Mouse (Mus musculus) hindbrain, embryonic 14.5 days (tissue): ENCODE measurements at regions not wholly inside any gene's neighbourhood (a gene's known extent, or its start where the extent isn't known, plus 50 kb on each side); places are given as distances from the start of the nearest gene placed in this dataset.

ENCODE experiments used
- ATAC-seq: fragments of 200-750 bp; cut with Nextera tagmentation; 2 replicates; pipeline ENCODE4 v1.8.0; 2017; ENCODE audit warnings: moderate number of reproducible peaks, mild to moderate bottlenecking, moderate TSS enrichment, moderate library complexity; ENCODE audit not compliant: low FRiP score
- DNase-seq: peaks from one replicate; pipeline ENCODE4 v3.0.0-alpha.2; 2015; ENCODE audit warnings: low spot score
- H3K27ac ChIP-seq: fragments of 300-500 bp; sonication (generic); 2 replicates; pipeline ENCODE4 v1.5.1; 2014; ENCODE audit warnings: mild to moderate bottlenecking, moderate library complexity
- H3K27me3 ChIP-seq: fragments of 300-500 bp; sonication (generic); 2 replicates; pipeline ENCODE4 v1.6.1; 2014; ENCODE audit warnings: mild to moderate bottlenecking, low read length, mixed read lengths; ENCODE audit not compliant: control insufficient read depth, insufficient read depth
- H3K36me3 ChIP-seq: fragments of 300-500 bp; sonication (generic); replicated peaks from 2 replicates; pipeline ENCODE4 v1.6.1; 2014; ENCODE audit not compliant: control insufficient read depth, insufficient read depth
- H3K4me1 ChIP-seq: fragments of 300-500 bp; sonication (generic); replicated peaks from 2 replicates; pipeline ENCODE4 v1.6.1; 2014; ENCODE audit warnings: antibody characterized with exemption, low read length, mixed read lengths; ENCODE audit not compliant: control insufficient read depth, insufficient read depth
- H3K4me2 ChIP-seq: fragments of 300-500 bp; sonication (generic); replicated peaks from 2 replicates; pipeline ENCODE4 v1.6.1; 2014; ENCODE audit warnings: mild to moderate bottlenecking, moderate library complexity
- H3K4me3 ChIP-seq: fragments of 300-500 bp; sonication (generic); replicated peaks from 2 replicates; pipeline ENCODE4 v1.5.1; 2014; ENCODE audit warnings: mild to moderate bottlenecking, low read length
- H3K9ac ChIP-seq: fragments of 300-500 bp; sonication (generic); 2 replicates; pipeline ENCODE4 v1.6.1; 2014
- H3K9me3 ChIP-seq: fragments of 300-500 bp; sonication (generic); 2 replicates; pipeline ENCODE4 v1.6.1; 2016; ENCODE audit warnings: low read length; ENCODE audit not compliant: control insufficient read depth
- WGBS: fragments of 180-500 bp; shearing (Covaris S2); extraction: QIAGEN DNeasy Blood & Tissue Kit; methylation state at CpG from one replicate; pipeline ENCODE4 v1.1.7; 2014; 5-methylcytosine and 5-hydroxymethylcytosine counted together

DNA sequence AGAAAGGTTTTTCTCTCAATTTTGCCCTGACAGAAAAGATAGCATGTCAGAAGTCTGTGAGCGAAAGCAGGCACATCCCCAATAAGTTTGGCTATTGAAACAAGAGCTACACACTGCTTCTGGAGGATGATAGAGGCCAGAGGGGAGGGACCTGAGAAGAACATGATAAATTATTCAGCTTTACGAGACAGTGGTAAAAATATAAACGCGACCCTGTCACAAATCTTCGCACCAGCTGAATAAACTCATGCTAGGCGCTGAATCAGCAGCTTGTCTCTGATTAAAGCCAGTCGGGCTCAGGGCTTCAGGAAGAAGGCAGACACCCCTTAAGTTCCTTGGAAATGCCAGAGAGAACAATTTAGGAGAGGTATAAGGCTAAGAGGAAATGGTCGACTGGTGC lies 422.7 kb upstream of the Tnp1 start:
- Histone ChIP-seq H3K9ac (no peak overlapping the region), H3K36me3 (no peaks in the 10 kb centered on the region), H3K4me2 (no peak overlapping the region), H3K27me3 (no peaks in the 10 kb centered on the region), H3K4me1 (0 out of 2 replicates have a peak, but pooled peaks cover 4% of the 10 kb centered on the region), H3K9me3 (no peaks in the 10 kb centered on the region), H3K4me3 (no peak overlapping the region), H3K27ac (no peak overlapping the region)
- no peak for ATAC-seq
- no peak for DNase-seq
- 68% methylated on average over 8 of the region's 8 CpGs for WGBS

DNA sequence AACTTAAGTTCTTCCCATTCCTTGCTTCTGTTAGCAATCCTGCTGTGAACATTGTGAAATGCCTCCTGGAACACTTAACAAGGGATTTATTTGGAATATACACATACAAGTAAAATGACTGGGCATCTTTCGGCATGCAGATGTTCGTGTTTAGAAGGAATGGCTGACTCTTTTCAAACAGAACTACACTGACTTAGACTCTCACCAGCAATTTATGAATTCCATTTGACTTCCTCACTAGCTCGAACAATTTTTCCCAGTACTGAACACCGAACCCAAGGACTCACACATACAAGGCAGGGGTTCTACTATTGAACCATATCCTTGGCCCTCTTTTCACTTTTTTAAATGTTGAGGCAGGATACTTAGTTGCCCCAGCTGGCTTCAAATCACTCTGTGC lies 412.4 kb upstream of the Tnp1 start:
- no peak overlapping the region for H3K27ac ChIP-seq
- WGBS, result 91% methylated on average over 4 of the region's 4 CpGs

DNA sequence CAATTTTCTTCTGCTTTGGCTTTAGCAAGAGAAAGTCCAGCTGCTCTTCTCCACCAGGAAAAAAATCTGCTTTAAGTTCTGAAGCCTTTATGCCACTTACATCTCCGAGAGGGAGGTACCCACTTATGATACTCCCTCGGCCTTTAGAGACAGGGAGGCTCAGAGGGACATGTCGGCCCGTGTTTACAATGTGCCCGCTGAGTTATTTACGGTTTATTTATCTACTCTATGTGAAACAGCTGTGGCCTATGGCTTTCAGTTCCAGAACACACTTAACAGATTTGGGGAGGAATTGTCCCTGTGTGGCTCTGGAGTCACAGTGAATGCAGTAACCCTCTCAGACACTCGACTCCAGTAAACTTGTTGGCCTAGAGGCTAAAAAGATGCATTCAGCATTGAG lies 409.3 kb upstream of the Tnp1 start:
- Histone ChIP-seq H3K27me3 (no peaks in the 10 kb centered on the region), H3K36me3 (no peaks in the 10 kb centered on the region), H3K27ac (no peak overlapping the region), H3K4me2 (no peak overlapping the region), H3K4me1 (no peaks in the 10 kb centered on the region), H3K4me3 (no peak overlapping the region), H3K9me3 (no peaks in the 10 kb centered on the region), H3K9ac (no peak overlapping the region)
- 76% methylated on average over 7 of the region's 7 CpGs for WGBS
- ATAC-seq (no peak), DNase-seq (no peak)

More for the DNA sequence above, 412.4 kb upstream of the Tnp1 start:
- H3K36me3 ChIP-seq, result no peaks in the 10 kb centered on the region
- H3K4me3 ChIP-seq, result no peak overlapping the region
- no peaks in the 10 kb centered on the region for H3K4me1 ChIP-seq
- no peak for ATAC-seq
- no peak overlapping the region for H3K4me2 ChIP-seq
- H3K9ac ChIP-seq, result no peak overlapping the region
- DNase-seq, result no peak
- H3K27me3 ChIP-seq, result no peaks in the 10 kb centered on the region
- no peaks in the 10 kb centered on the region for H3K9me3 ChIP-seq

DNA sequence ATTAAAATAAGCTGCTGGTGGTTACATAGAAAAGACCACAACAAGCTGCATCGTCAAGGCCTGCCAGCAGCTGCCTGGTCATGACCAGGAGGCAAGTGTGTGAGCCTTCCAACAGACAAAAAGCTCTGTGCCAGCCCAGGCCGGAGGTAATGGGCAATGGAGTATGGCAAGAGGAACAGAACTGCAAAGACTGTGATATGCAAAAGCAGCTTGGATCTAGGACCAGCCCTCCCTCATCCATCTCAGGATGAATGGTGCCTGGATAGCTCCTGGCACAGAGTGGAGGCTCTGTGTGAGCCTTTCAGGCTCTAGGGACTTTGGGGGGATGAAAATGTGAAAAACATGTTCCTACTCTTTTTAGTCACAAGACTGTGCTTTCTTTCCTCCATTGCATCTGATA lies 402.5 kb upstream of the Tnp1 start:
- Histone ChIP-seq H3K4me1 (no peaks in the 10 kb centered on the region), H3K27me3 (no peaks in the 10 kb centered on the region), H3K36me3 (no peaks in the 10 kb centered on the region), H3K4me2 (no peak overlapping the region), H3K9ac (no peak overlapping the region), H3K27ac (no peak overlapping the region), H3K9me3 (no peaks in the 10 kb centered on the region), H3K4me3 (no peak overlapping the region)
- 68% methylated on average over 2 of the region's 2 CpGs for WGBS
- DNase-seq (no peak), ATAC-seq (no peak)

DNA sequence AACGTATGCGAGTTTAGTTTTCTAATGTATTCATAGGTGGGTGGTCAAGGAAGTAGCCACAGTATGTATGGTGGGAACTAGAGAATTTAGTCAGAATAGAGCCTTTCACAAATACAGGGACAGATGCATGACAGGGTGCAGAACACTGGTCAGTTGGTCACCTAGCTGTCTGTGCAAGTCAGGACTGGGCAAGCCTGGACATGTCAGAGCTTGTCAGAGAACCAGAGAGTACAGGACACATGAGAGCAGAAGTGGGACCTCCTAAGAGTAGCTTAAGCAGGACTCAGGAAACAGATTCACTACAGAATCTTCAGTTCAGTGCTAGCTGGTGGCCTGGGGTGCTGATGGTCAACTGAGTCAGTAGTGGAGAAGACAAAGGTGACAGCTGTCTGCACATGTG lies 395.7 kb upstream of the Tnp1 start:
- 97% methylated on average over 2 of the region's 2 CpGs for WGBS
- H3K4me1 ChIP-seq, result no peaks in the 10 kb centered on the region
- DNase-seq, result no peak
- no peak overlapping the region for H3K4me3 ChIP-seq
- no peak overlapping the region for H3K9ac ChIP-seq
- no peaks in the 10 kb centered on the region for H3K36me3 ChIP-seq
- no peaks in the 10 kb centered on the region for H3K9me3 ChIP-seq
- no peak for ATAC-seq
- H3K27me3 ChIP-seq, result no peaks in the 10 kb centered on the region
- H3K4me2 ChIP-seq, result no peak overlapping the region
- no peak overlapping the region for H3K27ac ChIP-seq

DNA sequence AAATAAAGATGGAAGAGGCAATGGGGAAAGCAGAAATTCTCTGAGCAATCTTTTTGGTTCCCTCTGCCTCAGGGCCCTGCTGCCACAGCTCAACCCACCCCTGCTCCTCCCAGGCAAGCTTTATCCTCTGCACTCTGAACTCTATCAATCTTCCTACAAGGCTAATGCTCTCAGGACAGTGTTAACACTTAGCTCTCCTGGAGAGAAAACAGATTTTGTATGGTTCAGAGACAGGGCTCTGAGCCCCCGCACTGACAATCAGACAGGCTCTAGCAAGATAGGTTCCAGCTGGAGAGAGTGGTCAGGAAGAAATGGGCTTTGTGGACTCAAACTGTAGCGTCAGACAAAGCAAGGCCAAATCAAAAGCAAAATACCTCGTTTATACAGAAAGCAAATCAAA lies 383.5 kb upstream of the Tnp1 start:
- no peaks in the 10 kb centered on the region for H3K27me3 ChIP-seq

DNA sequence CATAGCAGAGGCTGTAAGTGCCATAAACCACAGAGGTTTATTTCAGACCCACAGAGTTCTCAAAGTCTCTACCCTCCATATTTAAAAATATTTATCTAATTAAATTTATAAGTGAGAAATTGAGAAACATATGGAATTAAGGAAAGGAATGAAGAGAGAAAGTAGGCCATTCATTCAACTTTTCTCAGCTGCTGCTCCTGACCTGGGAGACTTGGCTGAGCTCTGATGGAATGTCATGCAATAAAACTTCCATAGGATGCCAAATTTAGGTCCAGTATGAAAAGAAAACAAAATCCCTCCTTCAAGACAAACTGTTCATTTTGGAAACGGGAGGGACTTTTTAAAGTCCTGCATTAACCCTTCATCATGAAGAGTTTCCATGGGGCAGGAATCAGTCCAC lies 379.3 kb upstream of the Tnp1 start:
- WGBS, result 74% methylated on average over 1 of the region's 1 CpGs

More for the DNA sequence above, 383.5 kb upstream of the Tnp1 start:
- no peak for ATAC-seq
- 73% methylated on average over 3 of the region's 3 CpGs for WGBS
- H3K27ac ChIP-seq, result no peak overlapping the region
- no peak overlapping the region for H3K9ac ChIP-seq
- H3K4me2 ChIP-seq, result no peak overlapping the region
- no peaks in the 10 kb centered on the region for H3K4me1 ChIP-seq
- H3K9me3 ChIP-seq, result no peaks in the 10 kb centered on the region; the same call in 1 of the 2 replicates
- no peaks in the 10 kb centered on the region for H3K36me3 ChIP-seq
- H3K4me3 ChIP-seq, result no peak overlapping the region
- no peak for DNase-seq

DNA sequence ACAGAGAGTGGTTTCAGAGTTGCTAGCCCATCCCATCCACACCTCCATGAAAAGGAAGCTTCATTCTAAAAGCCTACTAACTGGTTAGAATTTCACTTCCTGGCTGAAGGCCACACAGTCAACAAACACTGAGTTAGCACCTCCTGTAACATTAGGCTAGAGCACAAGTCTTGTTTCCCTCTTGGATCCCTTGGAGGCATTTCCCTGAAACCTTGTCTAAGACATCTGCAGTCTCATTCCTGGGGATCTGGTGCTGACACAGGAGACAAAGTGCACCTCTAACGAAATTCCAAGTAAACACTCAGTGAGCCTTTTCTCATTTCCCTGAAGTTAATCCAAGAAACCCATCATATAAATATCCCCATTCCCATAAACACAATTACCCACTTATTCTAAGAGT lies 378.8 kb upstream of the Tnp1 start:
- Histone ChIP-seq H3K4me1 (no peaks in the 10 kb centered on the region), H3K36me3 (no peaks in the 10 kb centered on the region), H3K27ac (no peak overlapping the region), H3K9me3 (no peaks in the 10 kb centered on the region), H3K4me3 (no peak overlapping the region), H3K4me2 (no peak overlapping the region), H3K9ac (no peak overlapping the region), H3K27me3 (no peaks in the 10 kb centered on the region)
- WGBS, result 92% methylated on average over 1 of the region's 1 CpGs
- ATAC-seq, result no peak
- no peak for DNase-seq

More for the DNA sequence above, 379.3 kb upstream of the Tnp1 start:
- Histone ChIP-seq H3K4me3 (no peak overlapping the region), H3K27ac (no peak overlapping the region), H3K36me3 (no peaks in the 10 kb centered on the region), H3K4me2 (no peak overlapping the region), H3K9ac (no peak overlapping the region), H3K4me1 (no peaks in the 10 kb centered on the region), H3K27me3 (no peaks in the 10 kb centered on the region), H3K9me3 (no peaks in the 10 kb centered on the region)
- DNase-seq, result no peak
- ATAC-seq, result no peak

DNA sequence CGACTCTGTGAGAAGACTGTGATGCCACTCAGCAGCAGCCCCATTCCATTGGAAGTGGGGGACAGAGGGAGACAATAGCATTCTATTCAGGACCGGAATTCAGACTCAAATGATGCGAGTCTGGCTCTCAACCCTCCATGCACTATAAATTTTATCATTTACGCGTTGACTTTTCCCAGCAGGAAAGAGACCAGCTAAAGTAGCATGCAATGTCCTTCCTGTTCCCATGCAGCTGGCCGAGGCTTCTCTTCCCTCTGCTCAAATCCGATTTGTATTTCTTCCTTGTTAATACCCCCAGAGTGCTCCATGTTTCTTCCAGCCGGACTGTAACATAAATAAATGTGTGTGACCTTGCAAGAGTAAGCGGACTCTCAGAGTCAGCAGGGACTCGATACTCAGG lies 376.4 kb upstream of the Tnp1 start:
- H3K4me1 ChIP-seq, result no peaks in the 10 kb centered on the region
- no peak overlapping the region for H3K4me3 ChIP-seq
- no peak overlapping the region for H3K27ac ChIP-seq
- no peaks in the 10 kb centered on the region for H3K36me3 ChIP-seq
- ATAC-seq (no peak), DNase-seq (no peak)
- H3K4me2 ChIP-seq, result no peak overlapping the region
- H3K9me3 ChIP-seq, result no peaks in the 10 kb centered on the region
- H3K27me3 ChIP-seq, result no peaks in the 10 kb centered on the region
- WGBS, result 66% methylated on average over 10 of the region's 10 CpGs
- no peak overlapping the region for H3K9ac ChIP-seq

DNA sequence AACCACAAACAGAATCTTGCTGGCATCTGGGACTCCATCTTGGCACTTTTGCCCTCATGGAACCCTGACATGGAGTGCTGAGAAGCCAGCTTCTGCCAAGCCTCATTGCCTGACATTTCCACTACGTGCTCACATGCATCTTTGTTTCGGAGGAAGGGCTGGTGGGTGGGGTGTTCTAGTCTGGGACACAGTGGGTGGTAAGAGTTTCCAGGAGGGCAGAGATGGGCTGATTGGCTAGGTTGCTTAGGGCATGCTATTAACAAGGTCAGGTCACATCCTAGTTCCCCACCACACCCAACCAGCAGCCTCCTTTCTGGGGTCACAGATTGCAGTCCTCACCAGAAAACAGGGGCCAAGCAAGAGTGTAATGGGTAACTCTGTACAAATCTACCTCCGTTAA lies 374.3 kb upstream of the Tnp1 start:
- H3K4me1 ChIP-seq, result no peaks in the 10 kb centered on the region
- ATAC-seq (no peak), DNase-seq (no peak)
- WGBS, result 74% methylated on average over 3 of the region's 3 CpGs
- H3K27me3 ChIP-seq, result no peaks in the 10 kb centered on the region
- no peaks in the 10 kb centered on the region for H3K36me3 ChIP-seq
- no peak overlapping the region for H3K4me2 ChIP-seq
- H3K4me3 ChIP-seq, result no peak overlapping the region
- no peak overlapping the region for H3K9ac ChIP-seq
- no peak overlapping the region for H3K27ac ChIP-seq
- no peaks in the 10 kb centered on the region for H3K9me3 ChIP-seq
